Mouse (Mus musculus) midbrain, embryonic 16.5 days (tissue): Measurements from ENCODE around the gene Fcamr. TPM values are rescaled to one million over a fixed set of nuclear protein-coding genes. Genes with fewer than 3 reads are reported as not detected.

ENCODE experiments used
- ATAC-seq: fragments of 200-750 bp; cut with Nextera tagmentation; 2 replicates; pipeline ENCODE4 v1.8.0; 2017; ENCODE audit warnings: moderate TSS enrichment
- H3K27ac ChIP-seq: fragments of 300-500 bp; sonication (generic); 2 replicates; pipeline ENCODE4 v1.5.1; 2014; ENCODE audit warnings: mild to moderate bottlenecking, low read length, mixed read lengths
- H3K27me3 ChIP-seq: fragments of 300-500 bp; sonication (generic); 2 replicates; pipeline ENCODE4 v1.6.1; 2014; ENCODE audit warnings: low read depth, low read length, mixed read lengths; ENCODE audit not compliant: control insufficient read depth, insufficient read depth
- H3K36me3 ChIP-seq: fragments of 300-500 bp; sonication (generic); 2 replicates; pipeline ENCODE4 v1.6.1; 2014; ENCODE audit warnings: mild to moderate bottlenecking, low read length, moderate library complexity, mixed read lengths; ENCODE audit not compliant: control insufficient read depth, insufficient read depth
- H3K4me1 ChIP-seq: fragments of 300-500 bp; sonication (generic); 2 replicates; pipeline ENCODE4 v1.6.1; 2014; ENCODE audit warnings: mild to moderate bottlenecking, low read length, mixed read lengths; ENCODE audit not compliant: control insufficient read depth, insufficient read depth
- H3K4me2 ChIP-seq: fragments of 300-500 bp; sonication (generic); 2 replicates; pipeline ENCODE4 v1.6.1; 2014; ENCODE audit warnings: mild to moderate bottlenecking, low read length, mixed read lengths
- H3K4me3 ChIP-seq: fragments of 300-500 bp; sonication (generic); 2 replicates; pipeline ENCODE4 v1.5.1; 2014; ENCODE audit warnings: low read depth, mild to moderate bottlenecking, low read length, moderate library complexity, mixed read lengths
- H3K9ac ChIP-seq: fragments of 300-500 bp; sonication (generic); 2 replicates; pipeline ENCODE4 v1.6.1; 2014; ENCODE audit warnings: low read depth, low read length, mixed read lengths
- H3K9me3 ChIP-seq: fragments of 300-500 bp; sonication (generic); replicated peaks from 2 replicates; pipeline ENCODE4 v1.6.1; 2014; ENCODE audit warnings: mild to moderate bottlenecking, low read length, mixed read lengths; ENCODE audit not compliant: control insufficient read depth, poor library complexity, severe bottlenecking
- WGBS: fragments of 180-500 bp; shearing (Covaris S2); extraction: QIAGEN DNeasy Blood & Tissue Kit; methylation state at CpG from one replicate; pipeline ENCODE4 v1.1.7; 2014; 5-methylcytosine and 5-hydroxymethylcytosine counted together
- polyA plus RNA-seq: library from polyadenylated mRNA; unstranded; fragments of >200 nt; fragmentation: Nextera tagmentation; extraction: Ambion mirVana; gene quantifications from 2 replicates; pipeline ENCODE4 v1.2.1, GENCODE M21; 2015

Gene Fcamr
- polyA plus RNA-seq, 1 experiment from 2014 or later = not detected

GRCm38 (mm10) chr1:130819737-130820136 lies 19.0 kb downstream of the Fcamr start:
- H3K4me3 ChIP-seq = no peak overlapping the region
- H3K9me3 ChIP-seq = no peaks in the 10 kb centered on the region
- H3K27me3 ChIP-seq = no peaks in the 10 kb centered on the region
- H3K9ac ChIP-seq = no peak overlapping the region
- H3K36me3 ChIP-seq = no peaks in the 10 kb centered on the region
- no peak overlapping the region for H3K4me2 ChIP-seq
- 71% methylated on average over 1 of the region's 1 CpGs for WGBS
- no peak for ATAC-seq
- no peak overlapping the region for H3K27ac ChIP-seq
- H3K4me1 ChIP-seq = no peaks in the 10 kb centered on the region

- Histone ChIP-seq H3K9ac (no peak overlapping the region), H3K4me3 (no peak overlapping the region), H3K9me3 (no peaks in the 10 kb centered on the region), H3K4me1 (no peaks in the 10 kb centered on the region), H3K27ac (no peak overlapping the region), H3K36me3 (no peaks in the 10 kb centered on the region), H3K27me3 (no peaks in the 10 kb centered on the region), H3K4me2 (no peak overlapping the region)
- 89% methylated on average over 7 of the region's 7 CpGs for WGBS
- no peak for ATAC-seq
These were observed 19.8 kb downstream of the Fcamr start for GRCm38 (mm10) chr1:130820316-130821148.

- H3K4me3 ChIP-seq = no peak overlapping the region
- 94% methylated on average over 2 of the region's 2 CpGs for WGBS
- no peaks in the 10 kb centered on the region for H3K4me1 ChIP-seq
- no peak overlapping the region for H3K9ac ChIP-seq
- H3K9me3 ChIP-seq = no peaks in the 10 kb centered on the region
- no peaks in the 10 kb centered on the region for H3K27me3 ChIP-seq
- no peak overlapping the region for H3K27ac ChIP-seq
- H3K4me2 ChIP-seq = no peak overlapping the region
- ATAC-seq = no peak
- H3K36me3 ChIP-seq = no peaks in the 10 kb centered on the region
These were observed 20.4 kb downstream of the Fcamr start for GRCm38 (mm10) chr1:130821149-130821471.

- Histone ChIP-seq H3K36me3 (no peaks in the 10 kb centered on the region), H3K27me3 (no peaks in the 10 kb centered on the region), H3K4me2 (no peak overlapping the region), H3K9me3 (no peaks in the 10 kb centered on the region), H3K27ac (no peak overlapping the region), H3K4me1 (no peaks in the 10 kb centered on the region), H3K4me3 (no peak overlapping the region), H3K9ac (no peak overlapping the region)
- no peak for ATAC-seq
- 91% methylated on average over 9 of the region's 9 CpGs for WGBS
These were observed 21.4 kb downstream of the Fcamr start for GRCm38 (mm10) chr1:130821911-130822625.

GRCm38 (mm10) chr1:130826448-130826847 lies 25.7 kb downstream of the Fcamr start, which contains the start of gene Pigr:
Pigr (plus strand) TSS chr1:130826684.
- no peak for ATAC-seq
- H3K27ac ChIP-seq = no peak within 1 kb of the TSS
- WGBS = 84% methylated on average over 5 of the region's 5 CpGs
- no peak within 1 kb of the TSS for H3K4me3 ChIP-seq
- no peak within 1 kb of the TSS for H3K4me2 ChIP-seq
- no peak within 1 kb of the TSS for H3K9ac ChIP-seq
- no peaks in the 10 kb centered on the region for H3K36me3 ChIP-seq
- H3K9me3 ChIP-seq = no peaks in the 10 kb centered on the region
- no peaks in the 10 kb centered on the region for H3K4me1 ChIP-seq
- H3K27me3 ChIP-seq = no peaks in the 10 kb centered on the region

GRCm38 (mm10) chr1:130828656-130829055 lies 28.0 kb downstream of the Fcamr start:
- Histone ChIP-seq H3K4me3 (no peak overlapping the region), H3K27ac (no peak overlapping the region), H3K4me1 (no peaks in the 10 kb centered on the region), H3K9ac (no peak overlapping the region), H3K27me3 (no peaks in the 10 kb centered on the region), H3K9me3 (no peaks in the 10 kb centered on the region), H3K4me2 (no peak overlapping the region), H3K36me3 (no peaks in the 10 kb centered on the region)
- no peak for ATAC-seq
- 75% methylated on average over 4 of the region's 4 CpGs for WGBS

GRCm38 (mm10) chr1:130829906-130830830 lies 29.5 kb downstream of the Fcamr start:
- Histone ChIP-seq H3K27ac (no peak overlapping the region), H3K36me3 (no peaks in the 10 kb centered on the region), H3K9me3 (no peaks in the 10 kb centered on the region), H3K4me1 (no peaks in the 10 kb centered on the region), H3K27me3 (no peaks in the 10 kb centered on the region), H3K4me3 (no peak overlapping the region), H3K9ac (no peak overlapping the region), H3K4me2 (no peak overlapping the region)
- 85% methylated on average over 8 of the region's 8 CpGs for WGBS
- no peak for ATAC-seq

GRCm38 (mm10) chr1:130832230-130833149 lies 31.8 kb downstream of the Fcamr start:
- no peak for ATAC-seq
- Histone ChIP-seq H3K4me1 (no peaks in the 10 kb centered on the region), H3K36me3 (no peaks in the 10 kb centered on the region), H3K4me2 (no peak overlapping the region), H3K27ac (no peak overlapping the region), H3K4me3 (no peak overlapping the region), H3K9ac (no peak overlapping the region), H3K9me3 (no peaks in the 10 kb centered on the region), H3K27me3 (no peaks in the 10 kb centered on the region)
- 84% methylated on average over 5 of the region's 5 CpGs for WGBS
